Mouse (Mus musculus): ENCODE results near the gene Sltm. TPM values are rescaled to one million over a fixed set of nuclear protein-coding genes. Genes with fewer than 3 reads are reported as not detected.

The Sltm gene
- total and polyA plus RNA-seq, 2 experiments from 2014 or later: 43.9 to 51.1 TPM

DNA sequence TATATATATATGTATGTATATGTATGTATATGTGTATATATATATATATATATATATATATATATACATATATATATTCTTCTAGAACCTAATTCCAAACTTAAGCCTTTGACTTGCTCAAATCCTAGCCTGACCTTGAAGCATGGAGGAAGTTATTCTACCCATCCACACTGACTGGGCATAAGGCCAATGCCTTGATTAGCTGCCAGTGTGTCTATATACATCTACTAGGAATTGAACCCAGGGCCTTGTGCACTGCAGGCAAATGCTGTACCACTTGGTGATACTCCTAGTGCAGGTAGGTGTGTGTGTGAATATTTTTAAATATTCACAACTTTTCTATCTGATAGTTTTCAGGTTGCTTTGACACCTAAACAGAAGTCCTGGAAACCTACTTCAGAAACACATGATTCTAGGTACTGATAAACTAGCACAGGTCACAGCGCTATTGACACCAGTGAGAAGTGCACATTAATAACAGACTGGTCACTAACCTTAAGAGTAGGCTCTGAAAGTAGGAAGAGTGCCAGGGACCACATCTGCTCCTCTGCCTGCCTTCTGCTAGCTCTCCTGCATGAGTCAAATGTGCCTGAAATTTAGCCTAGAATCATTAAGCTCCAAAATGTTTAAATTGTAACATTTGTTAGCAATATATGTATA lies 59.8 kb downstream of the Sltm start:
- Histone ChIP-seq H3K4me2 (ENCODE audit: low read depth) (no peak overlapping the region), H3K27ac (ENCODE audit: low read depth, low read length) (no peak overlapping the region), H3K27me3 (ENCODE audit: insufficient read depth, low read length) (no peaks in the 10 kb centered on the region), H3K4me1 (ENCODE audit: insufficient read depth) (no peaks in the 10 kb centered on the region), H3K9me3 (ENCODE audit: low read length) (no peaks in the 10 kb centered on the region), H3K9ac (no peak overlapping the region), H3K4me3 (ENCODE audit: low read depth, low read length) (no peak overlapping the region), H3K36me3 (ENCODE audit: insufficient read depth) (peaks cover 29% of the 10 kb centered on the region)
- no peak for ATAC-seq
- 85% methylated on average over 1 of the region's 1 CpGs for WGBS
- no peak for TF ChIP-seq CTCF (IDR thresholded peaks at IDR 0.05; ENCODE audit: low read depth)
- DNase-seq: no peak

DNA sequence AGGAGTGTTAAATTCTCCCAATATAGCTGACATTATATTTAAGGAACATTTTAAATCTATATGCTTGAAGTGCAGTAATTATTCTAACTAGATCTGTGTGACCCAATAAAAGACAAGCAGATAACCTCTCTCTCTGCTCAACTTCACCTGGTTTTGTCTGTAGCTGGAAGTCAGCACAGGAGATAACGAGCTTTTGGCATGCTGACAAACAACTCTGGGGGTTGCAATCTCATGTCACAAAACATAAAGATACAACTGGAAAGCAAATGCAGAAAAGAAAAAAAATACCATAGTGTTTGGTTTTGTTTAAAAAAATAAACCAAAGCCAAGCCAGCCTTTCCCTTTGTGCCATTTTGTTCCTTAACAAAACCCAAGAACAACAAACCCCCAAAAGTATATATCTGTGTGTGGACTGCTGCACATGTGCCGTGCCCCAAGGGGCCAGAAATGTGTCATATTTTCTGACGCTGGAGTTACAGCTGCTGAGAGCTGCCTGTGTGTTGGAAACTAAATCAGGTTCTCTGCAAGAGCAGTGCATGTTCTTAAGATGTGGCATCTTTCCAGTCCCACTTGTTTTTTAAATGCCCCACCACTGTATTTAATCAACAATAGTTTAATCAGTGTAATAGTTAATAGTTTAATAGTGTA lies 68.6 kb downstream of the Sltm start:
- Histone ChIP-seq H3K9me3 (ENCODE audit: low read length) (no peaks in the 10 kb centered on the region), H3K4me1 (ENCODE audit: insufficient read depth) (no peaks in the 10 kb centered on the region), H3K9ac (no peak overlapping the region), H3K4me3 (ENCODE audit: low read depth, low read length) (no peak overlapping the region), H3K4me2 (ENCODE audit: low read depth) (no peak overlapping the region), H3K36me3 (ENCODE audit: insufficient read depth) (peaks cover 30% of the 10 kb centered on the region), H3K27ac (ENCODE audit: low read depth, low read length) (no peak overlapping the region), H3K27me3 (ENCODE audit: insufficient read depth, low read length) (no peaks in the 10 kb centered on the region)
- DNase-seq (no peak), ATAC-seq (no peak)
- no peak for TF ChIP-seq CTCF (IDR thresholded peaks at IDR 0.05; ENCODE audit: low read depth)
- 40% methylated on average over 3 of the region's 3 CpGs for WGBS

DNA sequence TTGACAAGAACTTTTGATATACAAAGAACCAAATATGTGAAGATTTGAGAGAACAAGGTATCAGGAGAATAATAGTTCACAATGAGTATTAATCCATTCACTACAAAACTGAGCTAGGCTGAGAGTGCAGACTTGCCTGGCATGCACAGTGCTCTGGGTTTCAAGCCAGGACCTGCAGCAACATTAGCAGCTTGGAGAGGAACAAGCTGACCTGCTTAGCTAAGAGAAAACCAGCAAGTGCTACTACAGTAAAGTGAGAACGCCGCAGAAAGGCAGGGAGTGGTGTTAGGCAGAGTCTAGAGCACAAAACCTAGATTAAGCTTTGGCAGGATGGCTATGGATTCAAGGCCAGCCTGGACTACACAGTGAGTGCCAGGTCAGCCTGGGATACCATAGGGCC lies 87.2 kb downstream of the Sltm start:
- H3K36me3 ChIP-seq (ENCODE audit: insufficient read depth): no peaks in the 10 kb centered on the region
- no peak overlapping the region for H3K9ac ChIP-seq
- no peak for DNase-seq
- H3K4me3 ChIP-seq (ENCODE audit: low read depth, low read length): no peak overlapping the region
- H3K4me2 ChIP-seq (ENCODE audit: low read depth): no peak overlapping the region
- no peak for TF ChIP-seq CTCF (IDR thresholded peaks at IDR 0.05; ENCODE audit: low read depth)
- no peaks in the 10 kb centered on the region for H3K4me1 ChIP-seq (ENCODE audit: insufficient read depth)
- no peaks in the 10 kb centered on the region for H3K27me3 ChIP-seq (ENCODE audit: insufficient read depth, low read length)
- H3K27ac ChIP-seq (ENCODE audit: low read depth, low read length): no peak overlapping the region
- no peaks in the 10 kb centered on the region for H3K9me3 ChIP-seq (ENCODE audit: low read length)
- WGBS: 88% methylated on average over 2 of the region's 2 CpGs
- no peak for ATAC-seq

DNA sequence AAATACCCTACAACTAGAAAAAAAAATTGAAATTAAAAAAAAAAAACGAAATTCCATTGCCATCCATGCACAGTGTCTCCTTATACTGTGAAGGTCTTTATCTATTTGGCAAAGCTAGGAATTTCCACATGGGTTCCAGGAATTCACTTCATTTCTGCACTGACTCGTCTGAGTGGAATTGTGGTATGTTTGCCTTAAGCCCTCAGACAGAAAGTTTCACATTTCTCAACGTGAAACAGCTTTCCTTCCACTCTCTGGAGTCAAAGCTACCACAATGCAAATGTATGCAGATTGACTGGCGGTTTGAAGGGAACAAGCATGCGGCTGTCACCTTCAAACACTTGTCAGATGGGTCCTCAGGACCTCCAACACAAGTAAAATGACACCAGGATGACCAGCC lies 89.1 kb downstream of the Sltm start:
- ATAC-seq: no peak
- WGBS: 27% methylated on average over 5 of the region's 5 CpGs

DNA sequence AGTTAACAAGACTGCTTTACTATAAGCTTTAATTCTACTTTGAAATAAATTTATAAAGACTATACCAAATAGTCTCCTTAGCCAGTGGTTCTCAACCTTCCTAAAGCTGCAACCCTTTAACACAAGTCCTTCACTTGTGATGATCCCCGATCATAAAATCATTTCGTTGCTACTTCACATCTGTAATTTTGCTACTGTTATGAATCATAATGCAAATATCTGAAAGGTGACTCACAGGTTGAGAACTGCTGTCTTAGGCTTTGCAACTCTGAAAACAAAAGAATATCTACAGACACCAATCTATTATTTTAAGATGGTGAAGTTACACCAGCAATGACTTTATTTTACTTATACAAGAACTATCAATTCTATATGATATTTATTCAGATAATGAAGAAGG lies 94.2 kb downstream of the Sltm start:
- Histone ChIP-seq H3K36me3 (ENCODE audit: insufficient read depth) (no peaks in the 10 kb centered on the region), H3K4me2 (ENCODE audit: low read depth) (no peak overlapping the region), H3K4me3 (ENCODE audit: low read depth, low read length) (no peak overlapping the region), H3K27me3 (ENCODE audit: insufficient read depth, low read length) (no peaks in the 10 kb centered on the region), H3K27ac (ENCODE audit: low read depth, low read length) (no peak overlapping the region), H3K4me1 (ENCODE audit: insufficient read depth) (no peaks in the 10 kb centered on the region), H3K9ac (no peak overlapping the region), H3K9me3 (ENCODE audit: low read length) (no peaks in the 10 kb centered on the region)
- TF ChIP-seq CTCF (IDR thresholded peaks at IDR 0.05; ENCODE audit: low read depth): no peak
- DNase-seq (no peak), ATAC-seq (no peak)
- WGBS: 88% methylated on average over 2 of the region's 2 CpGs

More for the DNA sequence above, 89.1 kb downstream of the Sltm start:
- Histone ChIP-seq H3K9ac (no peak overlapping the region), H3K9me3 (ENCODE audit: low read length) (no peaks in the 10 kb centered on the region), H3K27me3 (ENCODE audit: insufficient read depth, low read length) (no peaks in the 10 kb centered on the region), H3K4me3 (ENCODE audit: low read depth, low read length) (no peak overlapping the region), H3K4me1 (ENCODE audit: insufficient read depth) (no peaks in the 10 kb centered on the region), H3K36me3 (ENCODE audit: insufficient read depth) (no peaks in the 10 kb centered on the region), H3K4me2 (ENCODE audit: low read depth) (no peak overlapping the region), H3K27ac (ENCODE audit: low read depth, low read length) (no peak overlapping the region)
- DNase-seq: no peak
- TF ChIP-seq CTCF (IDR thresholded peaks at IDR 0.05; ENCODE audit: low read depth): no peak

Other genes starting within 250 kb of the Sltm start
- gene Ccnb2, start 121.2 kb upstream of the Sltm start, total RNA-seq (2014; rRNA removed): 6.0 and 9.9 TPM in 2 replicates
- 17.8 and 17.9 TPM in 2 replicates for gene Ccnb2, start 121.2 kb upstream of the Sltm start, polyA plus RNA-seq (2015; fragmentation: Nextera tagmentation; extraction: Ambion mirVana)
- 29.4 and 40.5 TPM in 2 replicates for gene Rnf111, start 39.0 kb upstream of the Sltm start, total RNA-seq (2014; rRNA removed)
- gene Rnf111, start 39.0 kb upstream of the Sltm start, polyA plus RNA-seq (2015; fragmentation: Nextera tagmentation; extraction: Ambion mirVana): 12.4 and 18.7 TPM in 2 replicates
- gene Gm10642, start 113.5 kb downstream of the Sltm start, total RNA-seq (2014; rRNA removed): 1.4 TPM in 2 replicates
- gene Gm10642, start 113.5 kb downstream of the Sltm start, polyA plus RNA-seq (2015; fragmentation: Nextera tagmentation; extraction: Ambion mirVana): 1.4 and 1.5 TPM in 2 replicates
- gene Mindy2, start 114.4 kb downstream of the Sltm start, total RNA-seq (2014; rRNA removed): 33.9 and 37.3 TPM in 2 replicates
- 8.5 and 16.5 TPM in 2 replicates for gene Mindy2, start 114.4 kb downstream of the Sltm start, polyA plus RNA-seq (2015; fragmentation: Nextera tagmentation; extraction: Ambion mirVana)
- gene Adam10, start 136.2 kb downstream of the Sltm start, total RNA-seq (2014; rRNA removed): 19.1 and 21.8 TPM in 2 replicates
- 38.1 and 47.1 TPM in 2 replicates for gene Adam10, start 136.2 kb downstream of the Sltm start, polyA plus RNA-seq (2015; fragmentation: Nextera tagmentation; extraction: Ambion mirVana)